Mouse (Mus musculus): ENCODE measurements around the gene Cd22. TPM values are rescaled to one million over a fixed set of nuclear protein-coding genes. Genes with fewer than 3 reads are reported as not detected.

Cd22 gene
- polyA plus RNA-seq, 1 experiment: 0.40 TPM

Other genes starting within 250 kb of the Cd22 start
- not detected in 2 replicates for gene Etv2, start 244.5 kb downstream of the Cd22 start, polyA plus RNA-seq (2012; ENCODE audit: insufficient read depth, insufficient read length, missing spikeins)
- 24.5 and 39.6 TPM in 2 replicates for gene Rbm42, start 230.0 kb downstream of the Cd22 start, polyA plus RNA-seq (2012; ENCODE audit: insufficient read depth, insufficient read length, missing spikeins)
- gene Haus5, start 215.3 kb downstream of the Cd22 start, polyA plus RNA-seq (2012; ENCODE audit: insufficient read depth, insufficient read length, missing spikeins): 2.3 and 2.9 TPM in 2 replicates
- gene Pmis2, start 208.7 kb downstream of the Cd22 start, polyA plus RNA-seq (2012; ENCODE audit: insufficient read depth, insufficient read length, missing spikeins): not detected in 2 replicates
- not detected in 2 replicates for gene 2200002J24Rik, start 181.4 kb downstream of the Cd22 start, polyA plus RNA-seq (2012; ENCODE audit: insufficient read depth, insufficient read length, missing spikeins)
- gene Atp4a, start 168.1 kb downstream of the Cd22 start, polyA plus RNA-seq (2012; ENCODE audit: insufficient read depth, insufficient read length, missing spikeins): not detected in 2 replicates
- 209 and 275 TPM in 2 replicates for gene Tmem147, start 150.8 kb downstream of the Cd22 start, polyA plus RNA-seq (2012; ENCODE audit: insufficient read depth, insufficient read length, missing spikeins)
- gene Gapdhs, start 136.7 kb downstream of the Cd22 start, polyA plus RNA-seq (2012; ENCODE audit: insufficient read depth, insufficient read length, missing spikeins): not detected in 2 replicates
- 12.3 and 18.2 TPM in 2 replicates for gene Sbsn, start 128.9 kb downstream of the Cd22 start, polyA plus RNA-seq (2012; ENCODE audit: insufficient read depth, insufficient read length, missing spikeins)
- gene Dmkn, start 116.6 kb downstream of the Cd22 start, polyA plus RNA-seq (2012; ENCODE audit: insufficient read depth, insufficient read length, missing spikeins): 7.4 and 7.8 TPM in 2 replicates
- 11.5 and 15.2 TPM in 2 replicates for gene Krtdap, start 92.4 kb downstream of the Cd22 start, polyA plus RNA-seq (2012; ENCODE audit: insufficient read depth, insufficient read length, missing spikeins)
- gene Ffar2, start 56.6 kb downstream of the Cd22 start, polyA plus RNA-seq (2012; ENCODE audit: insufficient read depth, insufficient read length, missing spikeins): 4.8 and 7.4 TPM in 2 replicates
- gene Ffar3, start 24.2 kb downstream of the Cd22 start, polyA plus RNA-seq (2012; ENCODE audit: insufficient read depth, insufficient read length, missing spikeins): not detected in 2 replicates
- not detected in 2 replicates for gene Ffar1, start 18.8 kb downstream of the Cd22 start, polyA plus RNA-seq (2012; ENCODE audit: insufficient read depth, insufficient read length, missing spikeins)
- gene Mag, start 34.5 kb upstream of the Cd22 start, polyA plus RNA-seq (2012; ENCODE audit: insufficient read depth, insufficient read length, missing spikeins): not detected in 2 replicates
- gene Hamp2, start 44.3 kb upstream of the Cd22 start, polyA plus RNA-seq (2012; ENCODE audit: insufficient read depth, insufficient read length, missing spikeins): not detected in 2 replicates
- gene Hamp, start 63.7 kb upstream of the Cd22 start, polyA plus RNA-seq (2012; ENCODE audit: insufficient read depth, insufficient read length, missing spikeins): 4.4 TPM in 1 of 2 replicates, not detected in the other
- gene Usf2, start 76.5 kb upstream of the Cd22 start, polyA plus RNA-seq (2012; ENCODE audit: insufficient read depth, insufficient read length, missing spikeins): 66.8 and 103 TPM in 2 replicates
- 1.1 TPM in 1 of 2 replicates, not detected in the other for gene Lsr, start 93.1 kb upstream of the Cd22 start, polyA plus RNA-seq (2012; ENCODE audit: insufficient read depth, insufficient read length, missing spikeins)
- gene Fam187b, start 93.4 kb upstream of the Cd22 start, polyA plus RNA-seq (2012; ENCODE audit: insufficient read depth, insufficient read length, missing spikeins): not detected in 2 replicates
- gene Fxyd5, start 162.1 kb upstream of the Cd22 start, polyA plus RNA-seq (2012; ENCODE audit: insufficient read depth, insufficient read length, missing spikeins): 26.7 and 30.8 TPM in 2 replicates
- 1.9 and 2.3 TPM in 2 replicates for gene Fxyd7, start 171.1 kb upstream of the Cd22 start, polyA plus RNA-seq (2012; ENCODE audit: insufficient read depth, insufficient read length, missing spikeins)
- 346 TPM in 2 replicates for gene Fxyd1, start 176.9 kb upstream of the Cd22 start, polyA plus RNA-seq (2012; ENCODE audit: insufficient read depth, insufficient read length, missing spikeins)
- gene Lgi4, start 179.0 kb upstream of the Cd22 start, polyA plus RNA-seq (2012; ENCODE audit: insufficient read depth, insufficient read length, missing spikeins): 3.0 and 3.2 TPM in 2 replicates
- gene Fxyd3, start 196.4 kb upstream of the Cd22 start, polyA plus RNA-seq (2012; ENCODE audit: insufficient read depth, insufficient read length, missing spikeins): not detected in 2 replicates
- not detected in 2 replicates for gene Hpn, start 234.9 kb upstream of the Cd22 start, polyA plus RNA-seq (2012; ENCODE audit: insufficient read depth, insufficient read length, missing spikeins)
- 25.9 and 30.4 TPM in 2 replicates for gene Scn1b, start 246.7 kb upstream of the Cd22 start, polyA plus RNA-seq (2012; ENCODE audit: insufficient read depth, insufficient read length, missing spikeins)